Comparison of ENCODE assay signal across 19 mouse cellular contexts in the genomic region with DNA sequence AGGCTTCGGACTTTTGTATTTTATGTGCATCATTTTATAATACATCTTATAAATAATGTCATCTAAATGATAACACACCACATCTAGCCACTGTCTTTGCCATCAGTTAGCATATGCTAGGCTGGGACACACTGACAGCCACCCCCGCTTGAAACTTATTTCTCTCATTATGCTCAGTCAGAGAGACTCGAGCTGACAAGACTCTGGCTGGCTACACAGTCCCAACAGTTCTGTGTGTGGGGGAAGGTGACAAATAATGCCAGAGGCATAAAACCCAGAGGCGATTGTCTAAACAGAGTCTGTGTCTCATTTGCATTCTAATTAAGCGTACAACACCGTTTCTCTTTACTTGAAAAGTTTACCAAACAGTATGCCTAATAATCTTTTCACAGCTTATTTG. TPM values are rescaled to one million over a fixed set of nuclear protein-coding genes. Genes with fewer than 3 reads are reported as not detected.
DNase-seq lines count a peak whose midpoint lies in the region; ATAC-seq and TF ChIP-seq lines count a peak whose summit lies in the region.
"Had no signal": no experiment of that assay in that cellular context is flagged by ENCODE, and none has a peak within 500 bp of the region (broad histone marks: within the 10 kb centered on the region; RNA-seq: fewer than 3 reads in every experiment).

No protein-coding gene starts in this region.

- H3K4me3 ChIP-seq in cerebellum, adult 2 months (replicated peaks; ENCODE audit: insufficient read depth, low read depth, low read length) = no peak overlapping the region
- H3K4me3 ChIP-seq: embryonic facial prominence, embryonic 13.5 days; heart, adult 2 months; hindbrain, embryonic 10.5 days; limb, embryonic 10.5 days; midbrain, embryonic 10.5 days; myocyte; neural tube, embryonic 15.5 days had no signal

- DNase-seq in frontal cortex, postnatal 25 days (ENCODE audit: low spot score in 2 of 2) = no peak
- peak; percentile 8 for DNase-seq in retina, postnatal 1 day
- no peak for DNase-seq in retina, embryonic 14.5 days (ENCODE audit: low spot score)
- peak; percentile 37 to 71 for DNase-seq in frontal cortex, adult 2 months (ENCODE audit: extremely low spot score in 1 of 2, low spot score in 1 of 2)
- peak; percentile 66 for DNase-seq in telencephalon, adult 2 months (ENCODE audit: low read depth, low spot score)
- DNase-seq in cerebellum, adult 2 months = no peak
- DNase-seq: cerebellum, adult 9-10 months; gastrocnemius, postnatal 10 days; kidney, postnatal 25 days; lung, adult 2 months; lung, postnatal 4 days had no signal

- TF ChIP-seq CTCF in cerebellum, adult 2 months (IDR thresholded peaks at IDR 0.05; ENCODE audit: borderline replicate concordance, insufficient read depth, low read depth, low read length) = no peak

- WGBS in cerebellum, adult 2 months = 49% methylated on average over 6 of the region's 6 CpGs

- H3K27ac ChIP-seq in cerebellum, adult 2 months (ENCODE audit: insufficient read depth, low read length) = no peak overlapping the region
- H3K27ac ChIP-seq: embryonic facial prominence, embryonic 13.5 days; heart, adult 2 months; hindbrain, embryonic 10.5 days; limb, embryonic 10.5 days; midbrain, embryonic 10.5 days; neural tube, embryonic 15.5 days had no signal

- ATAC-seq in frontal cortex, adult (ENCODE audit: low TSS enrichment) = peak; percentile 99

- no peak for TF ChIP-seq POLR2A in cerebellum, adult 2 months (IDR thresholded peaks at IDR 0.05; ENCODE audit: borderline replicate concordance, insufficient read depth, low read length)

- H3K27me3 ChIP-seq in cerebellum, adult 2 months (ENCODE audit: control insufficient read depth, insufficient read depth, low read length) = no peaks in the 10 kb centered on the region
- H3K27me3 ChIP-seq: embryonic facial prominence, embryonic 13.5 days; neural tube, embryonic 15.5 days had no signal

- H3K4me1 ChIP-seq in cerebellum, adult 2 months (ENCODE audit: control insufficient read depth, insufficient read depth, low read length) = no peaks in the 10 kb centered on the region; the same call in 1 of the 2 replicates
- H3K4me1 ChIP-seq: hindbrain, embryonic 10.5 days; midbrain, embryonic 10.5 days; neural tube, embryonic 15.5 days had no signal

RNA-seq across cellular contexts. Expression of a gene that starts 7.4 kb away (rescaled TPM):
- polyA plus RNA-seq in frontal cortex, adult 2 months (2012; rRNA removed) = 9.5 and 11.8 TPM in 2 replicates
- polyA plus RNA-seq in cerebellum, adult 2 months (2012; rRNA removed) = 0.17 and 0.20 TPM in 2 replicates
- polyA plus RNA-seq: hindbrain, embryonic 10.5 days; midbrain, embryonic 10.5 days; myocyte had no signal

Comparison
In these comparisons a context has a peak if more than half of its experiments do, and no peak if none do; other contexts are left out.
1. DNase-seq: peak in retina, postnatal 1 day (single experiment), frontal cortex, adult 2 months (2 of 2) and telencephalon, adult 2 months (single experiment); none in frontal cortex, postnatal 25 days (0 of 2), retina, embryonic 14.5 days (single experiment) and cerebellum, adult 2 months (0 of 2).